Mouse (Mus musculus): ENCODE data around the gene Efna3. TPM values are rescaled to one million over a fixed set of nuclear protein-coding genes. Genes with fewer than 3 reads are reported as not detected.

Efna3 gene
- total RNA-seq, 2 experiments from 2014 or later, result 0.31 TPM; not detected in 1

DNA sequence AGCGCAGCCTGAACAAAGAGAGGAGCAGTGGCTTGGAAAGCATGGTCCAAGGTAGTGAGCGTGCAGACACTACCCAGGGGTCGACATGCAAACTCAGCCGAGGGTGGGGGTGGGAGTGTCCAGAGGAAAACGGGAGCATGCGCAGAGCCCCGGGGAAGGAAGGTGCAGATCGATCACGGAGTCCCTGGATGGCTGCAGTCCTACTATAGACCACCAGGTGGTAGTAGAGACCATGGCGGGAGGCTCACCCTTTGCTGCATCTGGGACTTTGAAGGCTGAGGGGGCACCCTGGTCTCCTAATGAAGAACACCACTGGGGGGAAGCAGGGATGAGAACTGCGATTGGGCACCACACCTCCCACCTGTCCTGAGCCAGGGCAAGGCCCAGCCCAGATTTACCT is 17.7 kb upstream of the Efna3 start:
- DNase-seq (ENCODE audit: low spot score), result no peak
- intact Hi-C loops (cut with DNase I), result loop anchor here (1.0 to 10.0 kb wide), 3 partner anchors 14 to 514 kb away; no protein-coding TSS in a partner anchor

DNA sequence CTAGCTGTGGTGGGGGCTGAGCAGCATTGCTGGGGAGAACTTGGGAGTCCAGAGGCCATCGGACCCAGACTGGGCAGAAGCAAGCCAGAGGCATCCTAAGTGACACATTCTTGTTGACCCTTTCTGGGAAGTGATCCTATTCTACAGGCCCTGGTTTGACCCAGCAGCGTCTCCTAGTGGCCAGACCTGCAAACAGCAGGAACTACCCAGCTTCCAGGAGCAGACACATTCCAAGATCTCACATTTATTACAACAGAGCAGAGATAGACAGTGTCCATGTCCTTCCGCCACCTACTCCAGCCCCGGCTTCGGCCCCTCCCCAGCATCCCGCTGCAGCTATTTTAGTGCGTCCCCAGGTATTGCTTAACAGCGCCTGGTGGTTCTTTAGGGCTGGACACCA is 16.7 kb upstream of the Efna3 start:
- intact Hi-C loops (cut with DNase I), result loop anchor here (10.0 kb wide), 1 partner anchor 345 kb away; no protein-coding TSS in a partner anchor

DNA sequence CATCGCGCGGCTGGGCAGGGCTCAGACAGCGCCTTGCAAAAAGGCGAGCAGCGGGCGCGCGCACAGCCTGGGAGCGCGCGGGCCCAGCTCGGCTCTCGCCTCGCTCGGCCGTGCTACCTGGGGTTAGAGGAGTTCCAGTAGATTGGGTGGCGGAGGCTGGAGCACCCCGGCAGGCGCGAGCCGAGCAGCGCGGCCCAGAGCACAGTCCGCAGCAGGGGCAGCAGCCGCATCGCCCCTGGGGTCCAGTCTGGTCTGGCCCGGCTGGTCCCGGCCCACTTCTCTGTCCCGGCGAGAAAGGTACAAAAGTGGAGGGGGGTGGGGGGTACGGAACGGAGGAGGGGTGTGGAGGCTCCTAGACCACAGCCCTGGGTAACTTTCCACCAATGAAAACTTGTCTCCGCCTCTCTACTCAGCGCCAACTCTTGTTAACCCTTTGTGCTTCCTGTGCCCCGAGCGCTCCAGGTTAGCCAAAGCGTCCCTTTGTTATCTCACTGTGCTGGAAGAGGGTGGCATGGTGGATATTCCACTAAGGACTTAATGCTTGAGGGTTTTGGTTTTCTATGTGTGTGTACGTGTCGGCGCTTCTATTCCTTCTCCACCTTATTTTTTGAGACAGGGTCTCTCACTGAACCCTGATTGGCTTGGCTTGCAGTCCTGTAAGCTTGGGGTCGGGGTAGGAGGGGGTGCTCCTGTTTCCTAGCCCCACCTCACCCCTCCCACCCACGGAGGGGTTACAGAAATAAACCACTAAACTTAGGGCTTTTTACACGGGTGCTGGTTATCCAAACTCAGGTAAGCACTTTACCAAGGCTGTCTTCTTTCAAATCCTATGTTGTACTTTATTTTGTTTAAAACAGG is 15.2 kb upstream of the Efna3 start, which contains the start of gene Efna4:
Efna4 (minus strand) TSS at position 308 of the 858 bp plus-strand sequence.
- DNase-seq (ENCODE audit: low spot score), result no peak
- intact Hi-C loops (cut with DNase I), result loop anchor here (10.0 kb wide), 1 partner anchor 347 kb away; no protein-coding TSS in a partner anchor

More for the DNA sequence above, 16.7 kb upstream of the Efna3 start:
- no peak for DNase-seq (ENCODE audit: low spot score)

GRCm38 (mm10) chr3:89337062-89337720 is 14.4 kb upstream of the Efna3 start:
- DNase-seq (ENCODE audit: low spot score), result no peak
- intact Hi-C loops (cut with DNase I), result loop anchor here (10.0 kb wide), 1 partner anchor 348 kb away; no protein-coding TSS in a partner anchor

- intact Hi-C loops (cut with DNase I), result loop anchor here (10.0 kb wide), 1 partner anchor 348 kb away; no protein-coding TSS in a partner anchor
- DNase-seq (ENCODE audit: low spot score), result no peak
These were observed 13.8 kb upstream of the Efna3 start for GRCm38 (mm10) chr3:89336529-89336928.

DNA sequence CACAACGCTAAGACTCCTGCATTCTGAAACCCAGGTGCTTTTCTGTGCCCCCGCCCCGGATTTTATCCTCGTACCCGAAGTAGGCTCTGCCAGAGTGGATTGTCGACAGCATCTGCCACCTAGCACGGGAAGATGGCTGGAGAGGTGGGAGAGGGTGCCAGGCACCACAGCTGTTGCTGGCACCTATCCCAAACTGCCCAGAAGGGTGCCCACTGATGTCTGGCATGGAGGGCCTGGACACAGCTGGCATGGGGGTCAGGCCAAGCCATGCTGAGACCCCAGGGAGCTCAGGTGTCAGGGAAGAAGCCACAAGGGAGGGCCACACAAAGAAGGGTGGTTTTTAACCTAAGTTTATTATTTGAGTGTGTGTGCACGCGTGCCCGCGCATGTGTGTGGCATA is 10.3 kb upstream of the Efna3 start:
- DNase-seq (ENCODE audit: low spot score), result no peak
- intact Hi-C loops (cut with DNase I), result loop anchor here (10.0 kb wide), 1 partner anchor 352 kb away; no protein-coding TSS in a partner anchor

DNA sequence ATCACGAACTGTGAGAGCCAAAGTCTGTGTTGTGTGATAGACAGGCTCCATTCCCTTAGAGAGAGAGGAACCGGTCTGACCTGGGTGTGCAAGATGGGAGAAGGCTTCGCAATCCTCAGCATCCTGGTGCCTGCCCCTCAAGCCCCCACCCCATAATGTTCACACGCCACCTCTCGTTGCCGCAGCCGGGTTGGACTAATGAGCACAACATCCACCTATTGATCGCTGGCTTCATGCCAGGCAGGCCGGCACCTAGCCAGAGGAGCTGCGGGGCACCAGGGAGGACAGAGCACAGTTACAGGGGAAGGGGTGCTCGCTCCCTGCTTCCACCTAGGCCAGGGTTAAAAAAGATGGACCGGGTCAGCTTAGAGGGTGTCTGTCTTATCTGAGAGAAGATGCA is 9.7 kb upstream of the Efna3 start:
- DNase-seq (ENCODE audit: low spot score), result no peak
- intact Hi-C loops (cut with DNase I), result loop anchor here (10.0 kb wide), 1 partner anchor 352 kb away; no protein-coding TSS in a partner anchor

DNA sequence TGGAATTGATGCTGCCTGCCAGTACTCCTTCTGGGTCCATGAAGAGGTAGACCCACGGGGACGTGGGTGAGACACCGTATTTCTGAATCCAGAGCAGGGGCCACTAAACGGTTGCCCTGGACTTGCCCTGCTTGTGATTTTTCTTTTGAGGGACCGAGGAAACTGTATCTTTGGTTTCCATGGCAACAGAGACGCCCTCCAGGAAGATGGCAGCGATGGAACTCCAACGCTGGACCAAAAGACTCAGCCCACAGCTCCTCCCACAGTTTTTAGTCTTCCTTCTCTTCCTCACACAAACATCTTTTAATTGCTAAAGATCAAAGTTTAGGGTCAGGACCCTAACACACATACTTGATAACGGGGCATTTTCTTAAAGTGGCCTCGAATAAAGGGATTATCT is 9.2 kb upstream of the Efna3 start:
- intact Hi-C loops (cut with DNase I), result loop anchor here (10.0 kb wide), 1 partner anchor 353 kb away; no protein-coding TSS in a partner anchor
- no peak for DNase-seq (ENCODE audit: low spot score)

DNA sequence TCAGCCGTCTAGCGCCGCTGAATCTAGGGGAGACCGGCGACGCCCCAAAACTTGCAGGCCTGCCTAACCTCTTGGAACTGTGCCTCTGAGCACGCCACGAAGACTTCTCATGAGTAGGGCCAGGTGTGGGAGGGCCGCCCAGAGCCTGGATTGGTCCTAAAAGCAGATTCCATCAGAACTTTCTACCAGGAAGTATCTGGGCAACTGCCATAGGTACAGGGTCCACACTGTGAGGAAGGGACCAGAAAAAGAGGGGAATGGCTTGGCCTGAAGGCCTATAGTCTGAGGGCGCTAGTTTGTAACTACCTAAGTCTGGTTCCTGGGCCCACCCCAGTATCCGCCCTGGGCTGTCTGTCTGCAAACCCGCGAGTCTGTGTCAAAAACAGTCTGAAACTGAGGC is 8.8 kb upstream of the Efna3 start:
- intact Hi-C loops (cut with DNase I), result loop anchor here (10.0 kb wide), 1 partner anchor 353 kb away; no protein-coding TSS in a partner anchor
- no peak for DNase-seq (ENCODE audit: low spot score)

DNA sequence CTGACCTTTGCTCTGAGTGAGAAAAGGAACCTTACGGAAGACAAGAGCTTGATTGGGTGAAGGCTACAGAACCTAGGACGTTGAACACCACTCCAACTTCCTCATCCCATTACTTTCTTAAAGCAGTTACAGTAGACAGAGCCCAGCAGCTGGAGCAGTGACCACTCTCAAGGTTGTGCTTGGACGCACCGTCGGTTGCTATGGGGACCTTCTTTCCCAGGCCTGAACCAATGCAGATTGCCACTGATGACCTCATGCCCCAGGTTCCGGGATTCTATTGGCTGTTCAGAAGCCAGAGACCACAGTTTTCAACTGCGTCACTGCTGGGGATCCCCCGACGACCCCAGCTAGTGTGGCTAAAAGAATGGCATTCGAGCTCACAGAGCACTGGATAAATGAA is 8.2 kb upstream of the Efna3 start:
- intact Hi-C loops (cut with DNase I), result loop anchor here (10.0 kb wide), 1 partner anchor 354 kb away; no protein-coding TSS in a partner anchor
- no peak for DNase-seq (ENCODE audit: low spot score)

DNA sequence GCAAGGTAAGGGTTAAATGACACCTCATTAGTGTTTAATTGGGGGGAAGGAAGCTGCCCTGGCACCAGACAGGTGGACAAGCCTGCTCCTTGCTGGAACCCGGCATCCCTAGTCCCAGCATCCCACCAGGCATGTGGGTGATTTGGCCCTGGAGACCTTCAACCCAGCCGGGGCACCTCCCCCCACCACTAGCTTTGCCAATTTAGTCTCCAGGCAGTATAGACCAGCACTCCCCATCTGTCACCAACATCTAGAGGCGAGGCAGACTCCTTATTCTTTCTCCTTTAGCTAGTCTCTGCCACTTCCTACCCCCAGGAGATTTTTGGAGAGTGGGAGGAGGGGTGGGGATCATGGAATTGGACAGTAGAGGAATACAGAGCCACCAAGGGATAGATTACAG is 7.6 kb upstream of the Efna3 start:
- DNase-seq (ENCODE audit: low spot score), result no peak
- intact Hi-C loops (cut with DNase I), result loop anchor here (10.0 kb wide), 1 partner anchor 354 kb away; no protein-coding TSS in a partner anchor

- DNase-seq (ENCODE audit: low spot score), result no peak
- intact Hi-C loops (cut with DNase I), result no loop called here
These were observed 5.9 kb upstream of the Efna3 start for GRCm38 (mm10) chr3:89328623-89329022.

GRCm38 (mm10) chr3:89327371-89327870 is 4.7 kb upstream of the Efna3 start:
- intact Hi-C loops (cut with DNase I), result no loop called here
- no peak for DNase-seq (ENCODE audit: low spot score)

GRCm38 (mm10) chr3:89325882-89326281 is 3.1 kb upstream of the Efna3 start:
- intact Hi-C loops (cut with DNase I), result no loop called here
- no peak for DNase-seq (ENCODE audit: low spot score)

GRCm38 (mm10) chr3:89322131-89322500 is 649 bp downstream of the Efna3 start:
- no peak for DNase-seq (ENCODE audit: low spot score)
- intact Hi-C loops (cut with DNase I), result no loop called here

GRCm38 (mm10) chr3:89321183-89322130 is 1.3 kb downstream of the Efna3 start:
- DNase-seq (ENCODE audit: low spot score), result no peak
- intact Hi-C loops (cut with DNase I), result loop anchor here (1.0 kb wide), 1 partner anchor 14 kb away; no protein-coding TSS in a partner anchor

- intact Hi-C loops (cut with DNase I), result loop anchor here (1.0 kb wide), 1 partner anchor 15 kb away; no protein-coding TSS in a partner anchor
These were observed 2.1 kb downstream of the Efna3 start for GRCm38 (mm10) chr3:89320581-89321182.

GRCm38 (mm10) chr3:89319591-89320350 is 3.0 kb downstream of the Efna3 start:
- no peak for DNase-seq (ENCODE audit: low spot score)
- intact Hi-C loops (cut with DNase I), result no loop called here

More at GRCm38 (mm10) chr3:89320581-89321182, 2.1 kb downstream of the Efna3 start:
- DNase-seq (ENCODE audit: low spot score), result no peak
